Mouse (Mus musculus) brown adipose tissue, adult 24 weeks (tissue): ENCODE data around the gene Snrnp35. TPM values are rescaled to one million over a fixed set of nuclear protein-coding genes. Genes with fewer than 3 reads are reported as not detected.
A peak's percentile ranks its signal among the peaks of the same experiment; 100 is the strongest.

Experiments used
- H3K27ac ChIP-seq: fragments of 200-500 bp; replicated peaks from 2 replicates; pipeline ENCODE4 v1.5.1; 2012; ENCODE audit warnings: low read depth, mild to moderate bottlenecking, low read length
- H3K4me1 ChIP-seq: fragments of 200-500 bp; 2 replicates; pipeline ENCODE4 v1.6.1; 2012; ENCODE audit warnings: low read length, mixed read lengths; ENCODE audit not compliant: control insufficient read depth, insufficient read depth, insufficient read length
- H3K4me3 ChIP-seq: fragments of 200-500 bp; 2 replicates; pipeline ENCODE4 v1.5.1; 2012; ENCODE audit warnings: low read depth, mild to moderate bottlenecking, low read length, moderate library complexity; ENCODE audit not compliant: insufficient read depth
- polyA plus RNA-seq: library from polyadenylated mRNA; stranded (reverse); fragments of >200 nt; gene quantifications from 2 replicates; pipeline ENCODE4 v1.2.4, GENCODE M21; 2012; ENCODE audit not compliant: missing spikeins, insufficient read depth, insufficient read length

Gene Snrnp35
- polyA plus RNA-seq, 1 experiment, result 12.4 TPM

- Histone ChIP-seq H3K4me3 (peak overlapping the region; percentile 90), H3K27ac (peak overlapping the region; percentile 39; the same call in 1 of the 2 replicates), H3K4me1 (peaks cover 6% of the 10 kb centered on the region; the same call in 1 of the 2 replicates)
These were observed 48.6 kb downstream of the Snrnp35 start for GRCm38 (mm10) chr5:124531583-124531930.

GRCm38 (mm10) chr5:124532451-124532850 is 49.5 kb downstream of the Snrnp35 start:
- H3K27ac ChIP-seq, result no peak overlapping the region
- H3K4me1 ChIP-seq, result peaks cover 6% of the 10 kb centered on the region; the same call in 1 of the 2 replicates
- no peak overlapping the region for H3K4me3 ChIP-seq

GRCm38 (mm10) chr5:124535016-124535415 is 52.1 kb downstream of the Snrnp35 start:
- Histone ChIP-seq H3K4me1 (no peaks in the 10 kb centered on the region), H3K4me3 (no peak overlapping the region), H3K27ac (no peak overlapping the region)

GRCm38 (mm10) chr5:124536776-124537175 is 53.8 kb downstream of the Snrnp35 start:
- H3K4me1 ChIP-seq, result peaks cover 1% of the 10 kb centered on the region; the same call in 1 of the 2 replicates
- H3K4me3 ChIP-seq, result peak overlapping the region; percentile 29
- H3K27ac ChIP-seq, result peak overlapping the region; percentile 18

- Histone ChIP-seq H3K27ac (no peak overlapping the region), H3K4me3 (no peak overlapping the region), H3K4me1 (peaks cover 5% of the 10 kb centered on the region; the same call in 1 of the 2 replicates)
These were observed 56.2 kb downstream of the Snrnp35 start for GRCm38 (mm10) chr5:124538813-124539792.

- Histone ChIP-seq H3K4me3 (no peak overlapping the region; the same call in 1 of the 2 replicates), H3K4me1 (peaks cover 5% of the 10 kb centered on the region; the same call in 1 of the 2 replicates), H3K27ac (no peak overlapping the region)
These were observed 57.0 kb downstream of the Snrnp35 start for GRCm38 (mm10) chr5:124539905-124540304.

- peaks cover 5% of the 10 kb centered on the region; the same call in 1 of the 2 replicates for H3K4me1 ChIP-seq
- H3K4me3 ChIP-seq, result peak within 1 kb of the TSS; percentile 82
- H3K27ac ChIP-seq, result peak within 1 kb of the TSS; percentile 85
These were observed 57.5 kb downstream of the Snrnp35 start, which contains the start of gene Tmed2 for GRCm38 (mm10) chr5:124540383-124540786. Tmed2 (plus strand) TSS chr5:124540695.

Other genes starting within 250 kb of the Snrnp35 start
- gene Pitpnm2, start 233.4 kb upstream of the Snrnp35 start, polyA plus RNA-seq, result 20.3 and 21.8 TPM in 2 replicates
- 2.0 and 3.7 TPM in 2 replicates for gene Mphosph9, start 155.2 kb upstream of the Snrnp35 start, polyA plus RNA-seq
- gene 2810006K23Rik, start 155.0 kb upstream of the Snrnp35 start, polyA plus RNA-seq, result 17.1 and 19.3 TPM in 2 replicates
- gene Cdk2ap1, start 120.1 kb upstream of the Snrnp35 start, polyA plus RNA-seq, result 61.9 and 82.3 TPM in 2 replicates
- 35.5 and 47.6 TPM in 2 replicates for gene Sbno1, start 57.1 kb upstream of the Snrnp35 start, polyA plus RNA-seq
- gene Kmt5a, start 43.2 kb upstream of the Snrnp35 start, polyA plus RNA-seq, result 63.9 and 139 TPM in 2 replicates
- 10.8 and 15.6 TPM in 2 replicates for gene Rilpl2, start 4.8 kb upstream of the Snrnp35 start, polyA plus RNA-seq
- 4.9 and 8.7 TPM in 2 replicates for gene Rilpl1, start 48.3 kb downstream of the Snrnp35 start, polyA plus RNA-seq
- 330 and 403 TPM in 2 replicates for gene Tmed2, start 57.6 kb downstream of the Snrnp35 start, polyA plus RNA-seq
- gene Ddx55, start 69.7 kb downstream of the Snrnp35 start, polyA plus RNA-seq, result 2.1 and 3.7 TPM in 2 replicates
- 28.3 and 32.1 TPM in 2 replicates for gene Eif2b1, start 96.0 kb downstream of the Snrnp35 start, polyA plus RNA-seq
- gene Gtf2h3, start 96.0 kb downstream of the Snrnp35 start, polyA plus RNA-seq, result 26.3 and 29.6 TPM in 2 replicates
- gene Atp6v0a2, start 145.4 kb downstream of the Snrnp35 start, polyA plus RNA-seq, result 26.3 and 29.0 TPM in 2 replicates
- gene Dnah10, start 242.0 kb downstream of the Snrnp35 start, polyA plus RNA-seq, result not detected in 2 replicates